Mouse (Mus musculus): ENCODE data around the gene Sec23ip.

DNA sequence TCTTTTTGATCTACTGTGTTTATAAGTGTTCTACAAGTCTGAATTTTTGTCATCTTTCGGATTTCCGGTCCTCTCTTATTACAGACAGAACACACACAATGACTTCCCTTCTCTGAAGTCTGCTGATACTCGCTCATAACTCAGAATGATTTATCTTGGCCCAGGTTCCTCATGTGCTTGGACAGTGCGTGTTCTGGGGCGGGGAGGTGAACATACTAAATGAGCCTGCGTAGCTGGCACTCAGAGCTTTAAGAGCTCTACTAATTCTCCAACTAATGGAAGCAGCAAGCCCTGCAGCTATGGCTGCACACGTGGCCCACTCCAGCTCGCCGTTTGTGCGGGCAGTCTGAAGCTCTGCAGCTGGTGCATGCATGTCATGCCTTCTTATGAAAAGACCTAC is 16.0 kb upstream of the Sec23ip start:
- TF ChIP-seq POLR2A (IDR thresholded peaks at IDR 0.05; ENCODE audit: insufficient read depth, low read depth, low read length), result no peak
- TF ChIP-seq CTCF (IDR thresholded peaks at IDR 0.05; ENCODE audit: insufficient read depth, low read depth, low read length), result no peak

Data from olfactory bulb, adult 2 months (tissue).